Mouse (Mus musculus) WW6 (cell line): ENCODE results near the gene Mfsd4a.

Experiments
- DNase-seq: peaks from one replicate; pipeline ENCODE4 v3.0.0-alpha.2; 2013; ENCODE audit warnings: low read depth, low spot score

The Mfsd4a gene

DNA sequence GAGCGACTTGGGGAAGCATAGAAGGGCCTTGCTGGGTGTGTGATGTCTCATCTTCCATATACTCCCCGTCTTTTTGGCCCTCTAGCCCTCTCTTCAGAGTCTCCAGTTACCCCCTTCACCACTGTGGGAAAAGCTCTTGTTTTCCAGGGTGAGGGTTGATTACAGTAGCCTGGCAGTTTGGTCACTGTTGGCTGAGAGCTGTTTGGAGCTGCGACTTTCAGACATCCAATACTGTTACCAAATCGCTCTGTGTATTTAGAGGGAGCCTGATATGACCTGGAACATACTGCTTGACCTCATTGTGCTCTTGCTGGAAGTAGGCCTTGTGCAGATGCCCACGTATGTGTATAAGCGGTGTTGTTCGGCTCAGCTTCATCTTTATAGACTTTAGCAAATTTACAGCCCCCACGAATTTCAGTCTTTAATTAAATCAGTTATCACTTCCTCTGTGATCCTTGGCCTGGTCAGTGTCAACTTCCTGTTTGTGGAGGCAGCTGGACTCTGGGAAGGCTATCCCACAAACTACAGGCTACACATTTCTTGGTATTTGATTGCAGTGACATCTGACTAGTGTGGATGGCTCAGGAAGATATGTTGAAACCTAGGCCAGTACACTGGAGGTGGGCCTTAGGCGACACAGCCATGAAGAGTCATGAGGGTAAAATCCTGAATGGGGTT lies 77.6 kb downstream of the Mfsd4a start:
- no peak for DNase-seq

GRCm38 (mm10) chr1:131989476-131989875 lies 78.4 kb downstream of the Mfsd4a start:
- DNase-seq = no peak

DNA sequence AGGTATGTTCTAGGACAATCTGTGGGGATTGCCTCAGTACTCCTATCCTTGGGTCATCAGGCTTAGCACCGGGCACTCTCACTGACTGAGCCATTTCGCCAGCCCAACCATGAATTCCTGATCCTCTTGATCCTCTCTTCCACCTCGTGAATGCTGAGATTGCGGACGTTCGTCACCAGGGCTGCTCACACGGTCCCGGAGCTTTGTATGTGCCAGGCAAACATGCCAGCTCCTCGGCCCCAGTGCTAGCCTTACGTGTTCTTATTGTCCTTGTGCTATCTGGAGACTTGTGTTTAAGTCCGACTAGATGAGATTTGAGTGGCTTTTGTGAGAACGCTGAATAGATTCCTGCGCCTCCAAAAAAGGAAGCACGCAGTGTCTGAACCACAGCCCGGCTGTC lies 80.4 kb downstream of the Mfsd4a start:
- no peak for DNase-seq

- no peak for DNase-seq
Measured at GRCm38 (mm10) chr1:131983806-131984205, 84.1 kb downstream of the Mfsd4a start.

DNA sequence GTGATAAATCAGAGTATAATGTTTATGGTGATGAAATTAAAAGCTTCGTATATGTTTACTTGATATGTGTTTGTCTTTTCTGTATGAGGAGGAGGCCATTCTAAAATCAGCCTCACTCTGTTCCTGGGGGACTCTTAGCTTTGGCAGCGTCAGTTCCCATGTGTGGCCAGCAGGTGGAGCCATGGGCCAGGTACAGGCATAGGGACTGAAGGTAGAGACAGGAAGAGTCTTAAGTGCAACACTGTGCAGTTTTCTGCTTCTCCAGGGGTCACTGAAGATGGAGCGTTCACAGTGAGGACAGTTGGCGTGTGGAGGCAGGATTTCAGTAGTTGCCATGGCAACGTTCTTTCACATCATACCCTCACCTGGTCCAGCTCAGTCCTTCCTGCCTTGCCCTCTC lies 85.0 kb downstream of the Mfsd4a start:
- DNase-seq = no peak

DNA sequence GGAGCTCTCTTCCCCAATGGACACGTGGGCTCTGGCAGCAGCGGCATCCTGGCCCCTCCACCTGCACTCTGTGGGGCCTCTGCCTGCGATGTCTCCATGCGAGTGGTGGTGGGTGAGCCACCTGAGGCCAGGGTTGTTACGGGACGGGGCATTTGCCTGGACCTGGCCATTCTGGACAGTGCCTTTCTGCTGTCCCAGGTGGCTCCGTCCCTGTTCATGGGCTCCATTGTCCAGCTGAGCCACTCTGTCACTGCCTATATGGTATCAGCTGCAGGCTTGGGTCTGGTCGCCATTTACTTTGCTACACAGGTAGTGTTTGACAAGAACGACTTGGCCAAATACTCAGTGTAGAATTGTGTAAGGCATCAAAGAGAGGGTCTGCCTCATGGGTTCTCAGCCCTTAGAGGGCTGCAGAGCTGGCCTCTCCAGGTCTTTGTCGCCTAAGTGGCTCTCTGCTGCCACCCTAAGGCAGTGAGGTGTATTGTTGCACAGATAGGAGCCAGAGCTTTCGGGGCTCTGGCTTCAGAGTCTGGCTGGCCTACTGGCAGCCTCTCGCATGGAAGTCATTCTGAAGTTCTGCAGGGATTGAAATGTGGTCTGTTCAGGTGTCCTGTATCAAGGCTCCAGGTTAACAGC lies 86.4 kb downstream of the Mfsd4a start:
- DNase-seq = no peak

DNA sequence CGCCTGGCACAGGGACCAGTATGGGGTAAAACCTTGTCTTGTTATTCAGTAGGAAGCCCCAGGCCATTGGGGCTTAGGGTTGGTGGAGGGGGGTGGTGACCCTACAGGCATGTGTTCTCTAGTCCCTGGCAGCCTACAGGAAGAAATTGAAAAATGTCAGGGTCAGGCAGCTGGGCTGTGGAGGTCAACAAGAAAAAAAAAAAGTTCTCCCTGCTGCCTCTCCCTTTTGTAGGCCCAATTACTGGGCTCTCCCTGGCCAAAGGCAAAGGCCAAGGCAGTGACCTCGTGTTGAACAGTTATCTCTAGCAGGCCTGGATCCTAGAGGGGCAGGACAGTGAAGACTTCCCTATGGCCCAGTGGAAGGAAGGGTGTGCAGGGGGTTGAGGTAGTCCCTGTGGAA lies 87.4 kb downstream of the Mfsd4a start:
- no peak for DNase-seq

- DNase-seq = no peak
Measured at GRCm38 (mm10) chr1:131976886-131977285, 91.0 kb downstream of the Mfsd4a start.

- no peak for DNase-seq
Measured at GRCm38 (mm10) chr1:131973991-131974390, 93.9 kb downstream of the Mfsd4a start.
